Mouse (Mus musculus): ENCODE results near the gene Gm5142. TPM values are rescaled to one million over a fixed set of nuclear protein-coding genes. Genes with fewer than 3 reads are reported as not detected.

The Gm5142 gene
- polyA plus RNA-seq, 2 experiments = not detected

DNA sequence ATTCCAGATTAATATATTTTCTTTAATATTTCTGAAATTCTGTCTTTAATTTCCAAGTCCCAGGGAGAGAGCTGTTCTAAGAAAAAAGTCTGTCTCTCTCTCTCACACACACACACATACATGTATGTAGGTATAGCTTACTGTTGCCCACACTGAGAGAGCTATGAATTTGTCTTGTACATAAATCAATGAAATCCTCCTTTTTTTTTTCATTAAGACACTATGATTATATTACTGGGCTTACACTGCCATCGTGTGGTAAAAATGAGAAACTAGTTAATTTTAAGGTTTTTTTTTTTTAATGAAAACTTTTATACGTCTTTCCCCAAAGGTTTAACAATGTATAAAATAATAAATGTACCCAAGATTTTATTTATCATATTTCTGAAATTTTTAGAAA lies 64.3 kb downstream of the Gm5142 start:
- TF ChIP-seq POLR2A (IDR thresholded peaks at IDR 0.05; ENCODE audit: borderline replicate concordance, extremely low read depth, insufficient read depth, insufficient read length) = no peak
- Histone ChIP-seq H3K27ac (replicated peaks; ENCODE audit: low read depth, low read length) (no peak overlapping the region), H3K36me3 (ENCODE audit: control insufficient read depth, insufficient read depth, low read length) (no peaks in the 10 kb centered on the region), H3K27me3 (ENCODE audit: control insufficient read depth, insufficient read depth, low read length) (no peaks in the 10 kb centered on the region), H3K4me3 (replicated peaks; ENCODE audit: low read length) (no peak overlapping the region), H3K4me2 (replicated peaks; ENCODE audit: low read depth, low read length, severe bottlenecking) (no peak overlapping the region), H3K4me1 (ENCODE audit: control insufficient read depth, insufficient read depth, low read length) (no peaks in the 10 kb centered on the region), H3K9ac (ENCODE audit: low read depth, low read length, severe bottlenecking) (no peak overlapping the region), H3K9me3 (ENCODE audit: control insufficient read depth, low read length) (no peaks in the 10 kb centered on the region)
- ATAC-seq (ENCODE audit: low FRiP score, low read depth) = no peak
- WGBS = 4% methylated on average over 2 of the region's 2 CpGs
- peak; percentile 13 for DNase-seq (ENCODE audit: low spot score)

Other genes starting within 250 kb of the Gm5142 start
- not detected in 2 replicates for gene 1700129C05Rik, start 35.9 kb downstream of the Gm5142 start, polyA plus RNA-seq (2012; rRNA removed)
- gene 1700129C05Rik, start 35.9 kb downstream of the Gm5142 start, polyA plus RNA-seq (2014; fragmentation: Nextera tagmentation; extraction: Ambion mirVana) = not detected in 2 replicates
- 49.7 and 52.5 TPM in 2 replicates for gene Rcbtb1, start 22.5 kb upstream of the Gm5142 start, polyA plus RNA-seq (2012; rRNA removed)
- 46.9 and 59.0 TPM in 2 replicates for gene Rcbtb1, start 22.5 kb upstream of the Gm5142 start, polyA plus RNA-seq (2014; fragmentation: Nextera tagmentation; extraction: Ambion mirVana)
- not detected in 2 replicates for gene Gm6904, start 81.5 kb upstream of the Gm5142 start, polyA plus RNA-seq (2012; rRNA removed)
- gene Gm6904, start 81.5 kb upstream of the Gm5142 start, polyA plus RNA-seq (2014; fragmentation: Nextera tagmentation; extraction: Ambion mirVana) = not detected in 2 replicates
- 0.08 TPM in 1 of 2 replicates, not detected in the other for gene Phf11a, start 118.8 kb upstream of the Gm5142 start, polyA plus RNA-seq (2012; rRNA removed)
- not detected in 2 replicates for gene Phf11a, start 118.8 kb upstream of the Gm5142 start, polyA plus RNA-seq (2014; fragmentation: Nextera tagmentation; extraction: Ambion mirVana)
- gene Phf11b, start 162.6 kb upstream of the Gm5142 start, polyA plus RNA-seq (2012; rRNA removed) = 0.16 and 0.38 TPM in 2 replicates
- 0.44 and 0.63 TPM in 2 replicates for gene Phf11b, start 162.6 kb upstream of the Gm5142 start, polyA plus RNA-seq (2014; fragmentation: Nextera tagmentation; extraction: Ambion mirVana)
- gene Phf11d, start 186.7 kb upstream of the Gm5142 start, polyA plus RNA-seq (2012; rRNA removed) = 1.2 and 1.3 TPM in 2 replicates
- 1.4 and 1.5 TPM in 2 replicates for gene Phf11d, start 186.7 kb upstream of the Gm5142 start, polyA plus RNA-seq (2014; fragmentation: Nextera tagmentation; extraction: Ambion mirVana)
- 2.0 and 2.3 TPM in 2 replicates for gene Phf11c, start 216.6 kb upstream of the Gm5142 start, polyA plus RNA-seq (2012; rRNA removed)
- 0.45 and 0.72 TPM in 2 replicates for gene Phf11c, start 216.6 kb upstream of the Gm5142 start, polyA plus RNA-seq (2014; fragmentation: Nextera tagmentation; extraction: Ambion mirVana)

All from limb, embryonic 14.5 days (tissue).